Mouse (Mus musculus) gastrocnemius, adult 2 months (tissue): Measurements from ENCODE around the gene Tmem52b. TPM values are rescaled to one million over a fixed set of nuclear protein-coding genes. Genes with fewer than 3 reads are reported as not detected.
"Not testable (repeated sequence)": the region's sequence is repeated elsewhere in the genome, so short reads cannot be mapped to it uniquely, and the experiment has no call there.

Source experiments
- DNase-seq: peaks from one replicate; pipeline ENCODE4 v3.0.0; 2022
- H3K27ac ChIP-seq: fragments of 200-600 bp; 2 replicates; pipeline ENCODE4 v1.8.1; 2022; ENCODE audit warnings: mild to moderate bottlenecking
- H3K4me3 ChIP-seq: fragments of 200-600 bp; 2 replicates; pipeline ENCODE4 v1.8.1; 2022; ENCODE audit warnings: mild to moderate bottlenecking, moderate library complexity
- CTCF ChIP-seq: fragments of 200-600 bp; IDR thresholded peaks from 2 replicates; pipeline ENCODE4 v1.8.1; 2022; ENCODE audit warnings: antibody characterized with exemption, mild to moderate bottlenecking, moderate library complexity
- intact Hi-C: fragments of 180-260 bp; cut with DNase I; formaldehyde crosslinking; loops from one replicate; pipeline ENCODE4 v1.15.1; 2025
- long read RNA-seq, 2 experiments: library from polyadenylated mRNA; stranded (forward); transcript quantifications; one replicate each; pipeline ENCODE4 v2.0.0; 2021
- total RNA-seq, 2 experiments: library from RNA; stranded (reverse); gene quantifications; 2 replicates each; pipeline ENCODE4 v1.2.3; 2021

Gene Tmem52b
- not detected for total RNA-seq
- long read RNA-seq, experiment 1, result 0 reads
- long read RNA-seq, experiment 2, result 0 reads

DNA sequence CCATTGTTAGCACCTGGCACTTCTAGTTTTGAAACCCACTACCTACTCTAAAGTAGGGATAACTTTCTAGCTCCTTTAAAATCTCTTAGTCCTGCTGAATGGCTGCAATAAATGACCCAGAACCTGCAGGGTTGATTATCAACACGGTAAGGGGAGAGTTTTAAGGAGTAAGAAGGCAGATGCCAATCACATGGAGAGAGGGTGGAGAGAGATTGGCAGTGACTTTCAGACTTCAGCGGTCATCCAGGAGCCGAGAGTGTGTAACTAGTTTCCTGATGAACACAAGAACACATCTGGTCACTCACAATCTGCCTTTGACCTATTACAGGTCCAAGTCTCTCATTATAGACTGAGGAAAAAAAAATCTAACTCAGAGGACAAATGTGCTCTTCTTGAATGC lies at the start of gene Tmem52b:
TSS of gene Tmem52b (plus strand) at position 189 of the 400 bp plus-strand sequence.
- intact Hi-C loops, result no loop called here
- TF ChIP-seq CTCF, result no peak
- no peak for DNase-seq
- Histone ChIP-seq H3K27ac (no peak within 1 kb of the TSS), H3K4me3 (no peak within 1 kb of the TSS)

DNA sequence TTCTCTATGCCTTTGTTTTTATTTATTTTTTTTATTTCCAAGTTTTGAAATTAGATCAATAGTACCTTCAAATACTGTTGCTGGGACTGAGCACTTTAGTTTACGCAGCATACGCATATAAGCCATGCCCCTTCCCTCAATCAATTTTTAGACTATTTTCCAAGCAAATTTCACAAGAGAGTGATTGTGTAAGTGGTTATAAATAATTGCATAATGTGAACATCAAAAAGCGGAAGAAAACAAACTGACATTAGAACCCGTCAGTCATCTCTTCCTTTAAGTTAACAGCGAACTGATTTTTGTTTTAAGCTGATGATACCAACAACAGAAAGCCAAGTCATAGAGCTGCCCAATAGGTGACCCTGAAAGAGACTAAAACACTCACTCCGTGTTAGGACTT lies 41.0 kb upstream of the Tmem52b start:
- H3K27ac ChIP-seq, result no peak overlapping the region
- no peak for TF ChIP-seq CTCF
- intact Hi-C loops, result no loop called here
- no peak for DNase-seq
- no peak overlapping the region for H3K4me3 ChIP-seq

DNA sequence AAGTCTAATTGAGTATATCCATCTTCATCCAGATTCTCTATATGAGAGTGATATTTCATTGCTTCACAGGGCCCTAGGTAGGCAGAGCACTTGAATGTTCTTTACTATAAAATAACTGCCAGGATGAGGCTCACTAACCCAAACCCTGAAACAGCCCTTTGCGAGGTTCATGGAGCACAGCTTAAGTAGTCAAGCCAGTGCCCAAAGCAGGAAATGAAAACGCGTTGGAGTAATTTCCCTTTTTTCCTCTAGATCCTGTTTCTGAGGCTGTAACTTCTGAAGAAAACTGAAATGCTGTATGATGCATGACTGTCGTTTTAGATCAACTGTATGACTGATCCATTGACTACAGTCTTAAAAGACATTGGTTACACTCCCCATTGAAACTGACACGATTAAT lies 39.7 kb upstream of the Tmem52b start:
- DNase-seq, result no peak
- Histone ChIP-seq H3K27ac (no peak overlapping the region), H3K4me3 (no peak overlapping the region)
- intact Hi-C loops, result no loop called here
- no peak for TF ChIP-seq CTCF

GRCm38 (mm10) chr6:129476404-129477126 lies 35.8 kb upstream of the Tmem52b start:
- H3K4me3 ChIP-seq, result peak overlapping the region; percentile 15; the same call in 1 of the 2 replicates
- intact Hi-C loops, result loop anchor here (2.0 kb wide), 1 partner anchor 84 kb away; no protein-coding TSS in a partner anchor
- H3K27ac ChIP-seq, result no peak overlapping the region
- peak; percentile 68 for TF ChIP-seq CTCF
- no peak for DNase-seq

GRCm38 (mm10) chr6:129480089-129480958 lies 32.0 kb upstream of the Tmem52b start:
- no peak for DNase-seq
- no peak overlapping the region for H3K4me3 ChIP-seq
- intact Hi-C loops, result no loop called here
- TF ChIP-seq CTCF, result no peak
- H3K27ac ChIP-seq, result no peak overlapping the region

DNA sequence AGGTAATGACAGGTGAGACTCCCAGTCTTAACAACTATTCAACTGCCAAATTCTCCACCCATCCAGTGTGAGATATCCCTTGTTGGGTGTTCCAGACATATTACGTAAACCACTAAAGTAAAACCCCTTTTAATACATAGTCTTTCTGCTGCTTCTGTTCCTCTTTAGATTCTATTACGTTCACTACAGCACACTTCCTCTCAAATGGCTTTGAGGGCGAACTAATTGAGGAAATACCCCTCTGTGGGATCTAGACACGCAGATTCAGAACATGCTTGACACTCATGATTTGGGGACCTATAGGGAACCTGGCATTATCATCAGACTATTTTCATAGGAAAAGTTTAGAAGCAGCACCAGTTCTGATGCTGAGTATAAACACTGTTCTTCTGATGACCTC lies 17.4 kb upstream of the Tmem52b start:
- H3K27ac ChIP-seq, result no peak overlapping the region
- no peak for DNase-seq
- H3K4me3 ChIP-seq, result no peak overlapping the region
- intact Hi-C loops, result no loop called here
- no peak for TF ChIP-seq CTCF

DNA sequence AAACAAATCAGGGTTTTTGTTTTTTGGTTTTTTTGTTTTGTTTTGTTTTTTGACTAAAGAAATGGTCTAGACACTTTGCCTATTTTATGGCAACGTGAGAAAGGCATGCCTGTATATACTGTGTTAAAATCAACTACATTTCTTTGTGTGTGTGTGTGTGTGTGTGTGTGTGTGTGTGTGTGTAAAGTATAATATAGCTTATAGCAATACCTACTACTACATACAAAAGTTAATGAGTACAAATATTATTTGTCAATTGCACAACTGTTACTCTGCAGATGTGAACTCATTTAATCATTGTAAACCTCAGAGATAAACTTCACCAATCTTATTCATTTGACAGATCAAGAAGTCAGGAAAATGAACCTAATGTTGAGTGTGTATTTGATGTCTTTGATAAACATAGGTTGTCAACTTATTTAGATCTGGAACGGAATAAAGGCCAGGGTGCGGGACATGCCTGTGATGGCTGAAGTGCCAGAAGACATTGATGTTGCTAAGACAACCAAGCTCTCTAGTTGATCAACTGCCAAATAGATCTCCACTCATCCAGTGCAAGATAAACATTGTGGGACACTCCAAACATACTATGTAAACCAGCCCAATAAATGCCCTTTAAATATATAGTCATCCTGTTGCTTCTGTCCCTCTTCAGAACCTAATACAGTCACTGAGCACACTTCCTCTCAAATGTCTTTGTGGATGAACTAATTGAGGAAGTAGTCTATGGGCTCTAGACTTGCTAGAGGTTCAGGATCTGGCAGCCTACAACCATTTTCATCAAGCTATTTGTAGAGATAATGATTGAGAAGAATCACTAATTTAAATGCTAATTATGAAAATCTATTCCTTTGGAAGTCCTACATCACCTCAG lies 14.8 kb upstream of the Tmem52b start:
- Histone ChIP-seq H3K27ac (no peak overlapping the region), H3K4me3 (no peak overlapping the region)
- intact Hi-C loops, result no loop called here
- DNase-seq, result no peak
- no peak for TF ChIP-seq CTCF

GRCm38 (mm10) chr6:129499516-129499915 lies 12.8 kb upstream of the Tmem52b start:
- H3K4me3 ChIP-seq, DNase-seq, intact Hi-C loops, H3K27ac ChIP-seq: not testable (repeated sequence)

- no peak for DNase-seq
- Histone ChIP-seq H3K4me3 (no peak overlapping the region), H3K27ac (no peak overlapping the region)
- TF ChIP-seq CTCF, result no peak
- intact Hi-C loops, result no loop called here
Observed at GRCm38 (mm10) chr6:129503471-129503870, 8.9 kb upstream of the Tmem52b start.

DNA sequence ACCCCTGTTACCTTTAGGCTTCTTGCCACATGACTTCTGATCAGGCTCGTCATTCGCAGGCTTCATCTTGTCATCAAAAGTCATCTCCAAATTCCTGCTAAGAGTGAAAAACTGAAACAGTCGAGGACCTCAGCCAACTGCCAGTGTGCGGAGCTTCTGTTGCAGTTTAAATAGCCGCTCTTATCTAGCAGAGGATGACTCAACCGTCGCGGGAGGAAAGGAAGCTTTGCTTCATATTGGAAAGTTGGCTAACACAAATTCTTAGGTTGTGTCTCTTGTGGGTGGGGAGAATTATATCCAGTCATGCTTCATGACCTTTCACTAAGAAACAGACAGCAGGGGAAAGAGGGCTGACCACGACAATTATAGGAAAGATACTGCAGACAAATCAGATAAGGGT lies 5.3 kb upstream of the Tmem52b start, which contains the start of gene Olr1:
TSS of gene Olr1 (minus strand) at position 142 of the 400 bp plus-strand sequence.
- no peak for TF ChIP-seq CTCF
- Histone ChIP-seq H3K27ac (no peak within 1 kb of the TSS), H3K4me3 (no peak within 1 kb of the TSS)
- DNase-seq, result no peak
- intact Hi-C loops, result no loop called here

GRCm38 (mm10) chr6:129510120-129510911 lies 2.0 kb upstream of the Tmem52b start:
- no peak overlapping the region for H3K27ac ChIP-seq
- DNase-seq, result no peak
- intact Hi-C loops, result no loop called here
- H3K4me3 ChIP-seq, result no peak overlapping the region
- no peak for TF ChIP-seq CTCF

- intact Hi-C loops, result no loop called here
- no peak for DNase-seq
- H3K27ac ChIP-seq, result no peak overlapping the region
- TF ChIP-seq CTCF, result no peak
- no peak overlapping the region for H3K4me3 ChIP-seq
Observed at GRCm38 (mm10) chr6:129512868-129513267, 513 bp downstream of the Tmem52b start.
